Mouse (Mus musculus) forebrain, embryonic 13.5 days (tissue): ENCODE measurements around the gene Nmnat3. TPM values are rescaled to one million over a fixed set of nuclear protein-coding genes. Genes with fewer than 3 reads are reported as not detected.

Experiments
- ATAC-seq: fragments of 200-750 bp; cut with Nextera tagmentation; 2 replicates; pipeline ENCODE4 v1.8.0; 2017
- H3K27ac ChIP-seq: fragments of 300-500 bp; sonication (generic); 2 replicates; pipeline ENCODE4 v1.5.1; 2015; ENCODE audit warnings: inconsistent platforms, mild to moderate bottlenecking, moderate library complexity
- H3K27me3 ChIP-seq: fragments of 300-500 bp; sonication (generic); 2 replicates; pipeline ENCODE4 v1.6.1; 2015; ENCODE audit warnings: mild to moderate bottlenecking, inconsistent platforms
- H3K36me3 ChIP-seq: fragments of 300-500 bp; sonication (generic); 2 replicates; pipeline ENCODE4 v1.6.1; 2015; ENCODE audit warnings: mild to moderate bottlenecking, inconsistent platforms; ENCODE audit not compliant: poor library complexity, severe bottlenecking
- H3K4me1 ChIP-seq: fragments of 300-500 bp; sonication (generic); 2 replicates; pipeline ENCODE4 v1.6.1; 2015; ENCODE audit warnings: inconsistent platforms
- H3K4me2 ChIP-seq: fragments of 300-500 bp; sonication (generic); 2 replicates; pipeline ENCODE4 v1.6.1; 2015; ENCODE audit warnings: inconsistent platforms, mild to moderate bottlenecking, moderate library complexity
- H3K4me3 ChIP-seq: fragments of 300-500 bp; sonication (generic); 2 replicates; pipeline ENCODE4 v1.5.1; 2015; ENCODE audit warnings: mild to moderate bottlenecking, inconsistent platforms
- H3K9ac ChIP-seq: fragments of 300-500 bp; sonication (generic); 2 replicates; pipeline ENCODE4 v1.6.1; 2015; ENCODE audit warnings: mild to moderate bottlenecking, inconsistent platforms
- H3K9me3 ChIP-seq: fragments of 300-500 bp; sonication (generic); replicated peaks from 2 replicates; pipeline ENCODE4 v1.6.1; 2016; ENCODE audit warnings: inconsistent platforms
- WGBS: fragments of 180-500 bp; shearing (Covaris S2); methylation state at CpG from one replicate; pipeline ENCODE4 v1.1.7; 2015; 5-methylcytosine and 5-hydroxymethylcytosine counted together
- polyA plus RNA-seq: library from polyadenylated mRNA; unstranded; fragments of >200 nt; fragmentation: Nextera tagmentation; extraction: Ambion mirVana; gene quantifications from 2 replicates; pipeline ENCODE4 v1.2.1, GENCODE M21; 2015

Nmnat3 gene
- polyA plus RNA-seq, 1 experiment from 2014 or later = 2.3 TPM

DNA sequence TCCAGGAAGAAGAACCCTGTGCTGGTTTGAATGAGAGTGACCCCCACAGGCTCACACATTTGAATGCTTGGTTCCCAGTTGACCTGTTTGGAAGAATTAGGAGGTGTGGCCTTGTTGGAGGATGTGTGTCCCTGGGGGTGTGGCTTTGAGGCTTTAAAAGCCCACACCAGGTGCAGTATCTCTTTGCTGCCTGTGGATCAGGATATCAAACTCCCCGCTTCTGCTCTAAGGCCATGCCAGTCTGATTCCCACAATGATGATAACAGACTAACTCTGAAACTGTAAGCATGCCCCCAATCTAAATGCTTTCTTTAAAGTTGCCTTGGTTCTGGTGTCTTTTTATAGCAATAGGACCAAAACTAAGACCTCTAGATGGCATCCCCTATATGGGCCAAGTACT is 58.6 kb downstream of the Nmnat3 start:
- Histone ChIP-seq H3K4me1 (peaks cover 18% of the 10 kb centered on the region), H3K27me3 (no peaks in the 10 kb centered on the region), H3K9ac (no peak overlapping the region), H3K36me3 (no peaks in the 10 kb centered on the region), H3K4me2 (no peak overlapping the region), H3K27ac (no peak overlapping the region), H3K9me3 (no peaks in the 10 kb centered on the region), H3K4me3 (no peak overlapping the region)
- 96% methylated on average over 1 of the region's 1 CpGs for WGBS
- no peak for ATAC-seq

DNA sequence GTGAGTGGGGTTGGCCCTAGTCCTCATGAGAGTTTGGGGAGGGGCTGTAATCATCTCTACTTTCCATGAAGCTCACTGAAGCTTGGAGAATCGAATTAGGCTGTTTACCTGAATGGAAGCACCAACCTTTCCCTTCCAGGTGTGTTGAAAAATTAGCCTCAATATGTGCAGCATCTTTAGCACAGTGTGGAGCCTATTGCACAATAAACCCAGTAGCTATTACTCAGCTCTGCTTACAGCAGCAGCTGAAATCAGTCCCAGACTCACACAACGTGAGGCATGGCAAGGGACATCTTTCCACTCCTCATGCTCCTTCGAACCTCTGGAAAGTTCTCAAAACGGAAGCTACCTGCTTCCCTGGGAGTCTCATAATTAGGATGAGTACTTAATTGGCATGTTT is 59.0 kb downstream of the Nmnat3 start:
- Histone ChIP-seq H3K4me1 (peaks cover 21% of the 10 kb centered on the region), H3K27me3 (no peaks in the 10 kb centered on the region), H3K36me3 (no peaks in the 10 kb centered on the region), H3K4me3 (no peak overlapping the region), H3K27ac (no peak overlapping the region), H3K9me3 (no peaks in the 10 kb centered on the region), H3K4me2 (no peak overlapping the region), H3K9ac (no peak overlapping the region)
- no peak for ATAC-seq
- 78% methylated on average over 4 of the region's 4 CpGs for WGBS

GRCm38 (mm10) chr9:98347021-98347420 is 59.8 kb downstream of the Nmnat3 start:
- H3K4me3 ChIP-seq = no peak overlapping the region
- ATAC-seq = no peak
- no peak overlapping the region for H3K9ac ChIP-seq
- no peak overlapping the region for H3K4me2 ChIP-seq
- WGBS = 93% methylated on average over 3 of the region's 3 CpGs
- no peaks in the 10 kb centered on the region for H3K36me3 ChIP-seq
- peaks cover 21% of the 10 kb centered on the region for H3K4me1 ChIP-seq
- no peak overlapping the region for H3K27ac ChIP-seq
- H3K27me3 ChIP-seq = no peaks in the 10 kb centered on the region
- H3K9me3 ChIP-seq = no peaks in the 10 kb centered on the region

- Histone ChIP-seq H3K9ac (no peak overlapping the region; the same call in 1 of the 2 replicates), H3K4me2 (no peak overlapping the region), H3K4me3 (no peak overlapping the region), H3K9me3 (no peaks in the 10 kb centered on the region), H3K27me3 (no peaks in the 10 kb centered on the region), H3K36me3 (no peaks in the 10 kb centered on the region), H3K27ac (peak overlapping the region; percentile 44; the same call in 1 of the 2 replicates), H3K4me1 (peaks cover 21% of the 10 kb centered on the region)
- ATAC-seq = peak; percentile 33; the same call in 1 of the 2 replicates
- WGBS = 5% methylated on average over 4 of the region's 4 CpGs
Measured at GRCm38 (mm10) chr9:98350318-98351144, 63.3 kb downstream of the Nmnat3 start.

- H3K4me3 ChIP-seq = no peak overlapping the region
- no peak overlapping the region for H3K9ac ChIP-seq
- H3K36me3 ChIP-seq = no peaks in the 10 kb centered on the region
- H3K4me1 ChIP-seq = peaks cover 21% of the 10 kb centered on the region
- 89% methylated on average over 6 of the region's 6 CpGs for WGBS
- no peaks in the 10 kb centered on the region for H3K27me3 ChIP-seq
- ATAC-seq = no peak
- no peaks in the 10 kb centered on the region for H3K9me3 ChIP-seq
- no peak overlapping the region for H3K4me2 ChIP-seq
- H3K27ac ChIP-seq = no peak overlapping the region
Measured at GRCm38 (mm10) chr9:98352332-98352731, 65.1 kb downstream of the Nmnat3 start.

DNA sequence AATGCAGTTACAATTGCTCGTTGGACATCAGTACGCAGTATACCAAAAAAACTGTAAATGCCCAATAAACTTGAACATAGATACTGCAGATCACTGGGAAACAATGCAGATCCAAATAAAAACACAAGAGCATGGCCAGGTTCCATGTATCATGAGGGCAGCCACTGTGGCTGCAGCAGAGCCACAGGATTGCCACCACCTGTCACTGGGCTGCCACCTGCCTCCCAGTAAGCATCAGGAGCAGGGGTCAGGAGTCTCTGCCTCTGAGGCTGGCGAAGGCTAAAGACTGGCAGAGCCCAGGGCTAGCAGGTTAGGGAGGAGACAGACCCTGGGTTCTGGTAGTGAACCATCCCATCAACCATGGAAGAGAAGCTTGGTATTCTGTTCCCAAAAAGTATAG is 67.7 kb downstream of the Nmnat3 start:
- no peak overlapping the region for H3K4me3 ChIP-seq
- no peak overlapping the region for H3K4me2 ChIP-seq
- ATAC-seq = no peak
- no peak overlapping the region for H3K27ac ChIP-seq
- peaks cover 13% of the 10 kb centered on the region for H3K4me1 ChIP-seq
- WGBS = 86% methylated on average over 3 of the region's 3 CpGs
- H3K36me3 ChIP-seq = no peaks in the 10 kb centered on the region
- H3K27me3 ChIP-seq = no peaks in the 10 kb centered on the region
- H3K9ac ChIP-seq = no peak overlapping the region
- no peaks in the 10 kb centered on the region for H3K9me3 ChIP-seq

DNA sequence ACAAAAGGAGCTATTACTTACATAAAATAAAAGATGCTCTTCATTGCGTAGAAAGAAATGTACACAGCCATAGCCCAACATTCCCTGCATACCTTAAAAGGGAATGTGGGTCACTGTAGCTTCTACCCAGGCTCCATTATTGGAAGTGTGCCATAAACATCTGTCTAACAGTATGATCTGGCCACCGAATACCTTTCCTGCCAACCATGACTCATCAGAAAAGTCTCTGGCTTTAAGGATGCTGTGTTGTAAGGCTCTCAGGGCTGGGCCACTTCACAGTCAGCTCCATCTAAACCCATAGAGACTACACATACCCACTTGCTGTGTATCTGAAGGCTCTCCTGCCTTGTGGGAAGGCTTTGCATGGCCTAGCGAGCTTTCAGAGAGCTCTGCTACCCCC is 73.8 kb downstream of the Nmnat3 start:
- WGBS = 88% methylated on average over 3 of the region's 3 CpGs

DNA sequence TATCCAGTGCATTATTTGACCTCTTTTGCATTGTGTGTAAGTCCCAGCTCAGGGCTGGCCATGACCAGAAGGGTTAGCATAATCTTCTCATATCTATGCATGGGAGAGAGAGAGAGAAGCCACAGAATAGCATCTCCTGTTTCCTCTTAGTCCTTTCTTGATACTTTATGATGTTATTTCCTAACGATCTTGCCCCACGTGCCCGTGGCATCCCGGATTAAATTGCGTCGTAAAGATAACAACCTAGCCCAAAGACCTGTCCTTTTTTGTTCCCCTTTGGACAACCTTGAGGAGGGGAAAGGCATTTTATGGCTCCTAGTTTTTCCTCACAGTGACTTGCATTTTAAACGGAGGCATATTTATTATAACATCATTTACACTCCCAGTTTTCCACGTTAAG is 78.8 kb downstream of the Nmnat3 start:
- no peaks in the 10 kb centered on the region for H3K36me3 ChIP-seq
- no peaks in the 10 kb centered on the region for H3K27me3 ChIP-seq
- no peak overlapping the region for H3K9ac ChIP-seq
- H3K4me1 ChIP-seq = peaks cover 6% of the 10 kb centered on the region
- no peaks in the 10 kb centered on the region for H3K9me3 ChIP-seq
- H3K4me3 ChIP-seq = no peak overlapping the region
- no peak overlapping the region for H3K4me2 ChIP-seq
- 76% methylated on average over 8 of the region's 8 CpGs for whole genome bisulfite sequencing
- H3K27ac ChIP-seq = no peak overlapping the region
- no peak for ATAC-seq

More for the DNA sequence above, 73.8 kb downstream of the Nmnat3 start:
- no peak overlapping the region for H3K4me2 ChIP-seq
- no peak overlapping the region for H3K27ac ChIP-seq
- no peaks in the 10 kb centered on the region for H3K27me3 ChIP-seq
- no peak for ATAC-seq
- H3K9ac ChIP-seq = no peak overlapping the region
- no peak overlapping the region for H3K4me3 ChIP-seq
- H3K36me3 ChIP-seq = no peaks in the 10 kb centered on the region
- H3K9me3 ChIP-seq = no peaks in the 10 kb centered on the region
- H3K4me1 ChIP-seq = peaks cover 6% of the 10 kb centered on the region

GRCm38 (mm10) chr9:98367333-98367962 is 80.2 kb downstream of the Nmnat3 start:
- WGBS = 87% methylated on average over 13 of the region's 13 CpGs

GRCm38 (mm10) chr9:98369707-98370106 is 82.5 kb downstream of the Nmnat3 start:
- no peaks in the 10 kb centered on the region for H3K36me3 ChIP-seq
- no peak overlapping the region for H3K4me3 ChIP-seq
- H3K27ac ChIP-seq = no peak overlapping the region
- H3K4me2 ChIP-seq = no peak overlapping the region
- H3K9ac ChIP-seq = no peak overlapping the region
- no peak for ATAC-seq
- 29% methylated on average over 8 of the region's 8 CpGs for WGBS
- no peaks in the 10 kb centered on the region for H3K9me3 ChIP-seq
- H3K27me3 ChIP-seq = no peaks in the 10 kb centered on the region
- peaks cover 2% of the 10 kb centered on the region; the same call in 1 of the 2 replicates for H3K4me1 ChIP-seq

More at GRCm38 (mm10) chr9:98367333-98367962, 80.2 kb downstream of the Nmnat3 start:
- ATAC-seq = peak; percentile 55; the same call in 1 of the 2 replicates
- no peaks in the 10 kb centered on the region for H3K36me3 ChIP-seq
- H3K27ac ChIP-seq = no peak overlapping the region
- H3K4me2 ChIP-seq = no peak overlapping the region
- no peak overlapping the region for H3K4me3 ChIP-seq
- H3K4me1 ChIP-seq = peaks cover 3% of the 10 kb centered on the region
- H3K9me3 ChIP-seq = no peaks in the 10 kb centered on the region
- no peaks in the 10 kb centered on the region for H3K27me3 ChIP-seq
- no peak overlapping the region for H3K9ac ChIP-seq

- Histone ChIP-seq H3K27ac (no peak overlapping the region), H3K4me3 (no peak overlapping the region), H3K4me1 (peaks cover 15% of the 10 kb centered on the region), H3K27me3 (no peaks in the 10 kb centered on the region), H3K4me2 (no peak overlapping the region), H3K9me3 (no peaks in the 10 kb centered on the region), H3K9ac (no peak overlapping the region), H3K36me3 (no peaks in the 10 kb centered on the region)
- ATAC-seq = no peak
- WGBS = 93% methylated on average over 5 of the region's 5 CpGs
Measured at GRCm38 (mm10) chr9:98373358-98373757, 86.1 kb downstream of the Nmnat3 start.

DNA sequence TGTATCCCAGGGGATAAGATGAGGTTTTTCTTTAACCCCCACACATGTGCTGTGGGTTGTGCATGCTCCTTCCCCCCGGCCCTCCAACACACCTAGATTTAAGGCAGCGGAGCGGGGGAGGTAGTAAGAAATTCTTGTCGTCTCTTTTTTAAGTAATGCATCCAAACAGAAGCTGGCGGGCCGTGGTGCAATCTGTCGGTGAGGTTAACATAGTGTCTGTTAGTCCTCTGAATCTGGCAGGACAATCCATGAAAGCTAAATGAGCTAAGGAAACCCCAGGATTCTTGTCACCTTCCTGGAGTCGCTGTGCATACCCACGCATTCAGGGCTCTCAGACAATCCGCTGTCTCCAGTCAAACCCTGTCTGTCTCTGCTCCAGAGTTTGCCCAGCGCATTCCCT is 87.7 kb downstream of the Nmnat3 start:
- no peak overlapping the region for H3K9ac ChIP-seq
- H3K27me3 ChIP-seq = no peaks in the 10 kb centered on the region
- no peaks in the 10 kb centered on the region for H3K36me3 ChIP-seq
- ATAC-seq = no peak
- H3K4me2 ChIP-seq = no peak overlapping the region
- H3K4me1 ChIP-seq = peaks cover 22% of the 10 kb centered on the region
- H3K27ac ChIP-seq = no peak overlapping the region
- 71% methylated on average over 11 of the region's 11 CpGs for WGBS
- H3K9me3 ChIP-seq = no peaks in the 10 kb centered on the region
- no peak overlapping the region for H3K4me3 ChIP-seq
